Mouse (Mus musculus) yolk sac, embryonic 10.5 days (tissue): Measurements from ENCODE around the gene Dtnb.
A peak's percentile ranks its signal among the peaks of the same experiment; 100 is the strongest.

ENCODE experiments used
- DNase-seq: peaks from one replicate; pipeline ENCODE4 v3.0.0-alpha.2; 2017; ENCODE audit warnings: low spot score

Gene Dtnb

GRCm38 (mm10) chr12:3807548-3808395 lies 235.6 kb downstream of the Dtnb start:
- peak; percentile 44 for DNase-seq

GRCm38 (mm10) chr12:3808396-3808981 lies 236.3 kb downstream of the Dtnb start:
- peak; percentile 36 for DNase-seq

- DNase-seq: no peak
These were observed 237.5 kb downstream of the Dtnb start for GRCm38 (mm10) chr12:3809520-3810180.

- DNase-seq: no peak
These were observed 238.3 kb downstream of the Dtnb start for GRCm38 (mm10) chr12:3810455-3810854.

- no peak for DNase-seq
These were observed 239.4 kb downstream of the Dtnb start for GRCm38 (mm10) chr12:3811596-3811995.

- no peak for DNase-seq
These were observed 240.1 kb downstream of the Dtnb start for GRCm38 (mm10) chr12:3812251-3812650.

GRCm38 (mm10) chr12:3813138-3813537 lies 241.0 kb downstream of the Dtnb start:
- DNase-seq: no peak

- no peak for DNase-seq
These were observed 243.2 kb downstream of the Dtnb start for GRCm38 (mm10) chr12:3815386-3815785.

GRCm38 (mm10) chr12:3817033-3817432 lies 244.9 kb downstream of the Dtnb start:
- no peak for DNase-seq

GRCm38 (mm10) chr12:3817566-3817965 lies 245.4 kb downstream of the Dtnb start:
- no peak for DNase-seq

- no peak for DNase-seq
These were observed 247.7 kb downstream of the Dtnb start for GRCm38 (mm10) chr12:3819899-3820298.

GRCm38 (mm10) chr12:3823408-3823807 lies 251.2 kb downstream of the Dtnb start:
- DNase-seq: no peak

- DNase-seq: no peak
These were observed 252.9 kb downstream of the Dtnb start for GRCm38 (mm10) chr12:3824906-3825713.

GRCm38 (mm10) chr12:3825714-3826080 lies 253.5 kb downstream of the Dtnb start:
- DNase-seq: no peak

GRCm38 (mm10) chr12:3827771-3828170 lies 255.6 kb downstream of the Dtnb start:
- no peak for DNase-seq
